Mouse (Mus musculus) brain, embryonic 14.5 days (tissue): ENCODE measurements at regions not wholly inside any gene's neighbourhood (a gene's known extent, or its start where the extent isn't known, plus 50 kb on each side); places are given as distances from the start of the nearest gene placed in this dataset.

ENCODE experiments used
- CTCF ChIP-seq: fragments of 200-500 bp; IDR thresholded peaks from 2 replicates; pipeline ENCODE4 v1.5.1; 2012; ENCODE audit warnings: inconsistent platforms, mild to moderate bottlenecking, moderate library complexity, borderline replicate concordance; ENCODE audit not compliant: insufficient read depth, insufficient read length; ENCODE audit errors: extremely low read depth
- POLR2A ChIP-seq: fragments of 200-500 bp; IDR thresholded peaks from 2 replicates; pipeline ENCODE4 v1.6.1; 2012; ENCODE audit warnings: mild to moderate bottlenecking, inconsistent platforms, borderline replicate concordance; ENCODE audit not compliant: poor library complexity, insufficient read depth, insufficient read length, severe bottlenecking; ENCODE audit errors: extremely low read depth

- peak; percentile 88 for TF ChIP-seq CTCF
- no peak for TF ChIP-seq POLR2A
Measured at GRCm38 (mm10) chr12:15535822-15536221, 280.9 kb downstream of the Trib2 start.
